Comparison of ENCODE assay signal across 20 mouse cellular contexts in the genomic region with DNA sequence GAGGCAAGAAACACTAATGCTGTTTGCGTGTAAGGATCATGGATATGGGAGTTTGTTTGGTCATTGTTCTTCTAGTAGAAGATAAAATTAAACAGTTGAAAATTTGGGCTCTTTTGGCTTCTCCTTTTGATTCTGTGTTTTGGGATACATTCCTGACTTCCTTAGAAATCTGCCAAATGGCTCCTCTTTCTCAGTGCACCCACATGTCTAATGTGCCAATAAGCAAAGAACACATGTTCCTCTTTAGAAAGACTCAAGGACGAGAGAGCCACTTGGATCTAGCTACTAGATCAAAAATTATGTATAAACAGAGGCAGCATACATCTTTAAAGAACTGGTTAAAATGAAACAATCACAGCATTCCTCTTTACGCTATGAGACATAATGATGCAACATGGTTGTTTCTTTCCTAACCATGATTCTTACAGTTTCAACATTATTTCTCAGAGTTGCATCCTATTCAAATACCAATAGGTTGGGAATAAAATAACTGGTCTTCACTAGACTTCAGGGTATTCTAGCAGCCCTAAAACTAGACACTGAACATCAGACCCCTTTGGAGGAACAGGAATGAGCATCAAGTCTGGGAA. TPM values are rescaled to one million over a fixed set of nuclear protein-coding genes. Genes with fewer than 3 reads are reported as not detected.
"Had no signal": no experiment of that assay in that cellular context is flagged by ENCODE, and none has a peak within 500 bp of the region (broad histone marks: within the 10 kb centered on the region; RNA-seq: fewer than 3 reads in every experiment).

No protein-coding gene starts in this region.

- DNase-seq: liver, postnatal 0 days; lung, embryonic 14.5 days; lung, postnatal 14 days; lung, postnatal 36 days; midbrain, embryonic 14.5 days; retina, postnatal 1 day; right cerebral cortex, adult 18-20 months; right cerebral cortex, postnatal 25 days; right cerebral cortex, postnatal 4 days; spleen, adult 18-20 months; thymus, adult 2 months; thymus, postnatal 25 days; thymus, postnatal 4 days had no signal

- H3K9ac ChIP-seq: liver, embryonic 15.5 days; liver, postnatal 0 days; lung, embryonic 14.5 days; midbrain, embryonic 12.5 days; neural tube, embryonic 12.5 days had no signal

- H3K4me1 ChIP-seq: liver, embryonic 15.5 days; midbrain, embryonic 10.5 days; midbrain, embryonic 12.5 days; neural tube, embryonic 12.5 days had no signal

- H3K4me3 ChIP-seq: liver, embryonic 15.5 days; midbrain, embryonic 10.5 days; midbrain, embryonic 12.5 days; neural tube, embryonic 12.5 days had no signal

- H3K36me3 ChIP-seq: liver, embryonic 15.5 days; midbrain, embryonic 10.5 days; midbrain, embryonic 12.5 days; neural tube, embryonic 12.5 days had no signal

- H3K27me3 ChIP-seq: liver, embryonic 15.5 days; midbrain, embryonic 12.5 days; neural tube, embryonic 12.5 days had no signal

- H3K27ac ChIP-seq: liver, embryonic 15.5 days; macrophage; midbrain, embryonic 10.5 days; midbrain, embryonic 12.5 days; neural tube, embryonic 12.5 days had no signal

- H3K4me2 ChIP-seq: liver, embryonic 15.5 days; lung, embryonic 14.5 days; midbrain, embryonic 12.5 days; neural tube, embryonic 12.5 days had no signal

- H3K9me3 ChIP-seq: liver, embryonic 15.5 days; midbrain, embryonic 10.5 days; midbrain, embryonic 12.5 days; neural tube, embryonic 12.5 days had no signal

- ATAC-seq: liver, postnatal 0 days; midbrain, embryonic 16.5 days had no signal

RNA-seq across cellular contexts. Expression of gene Tmem100, which starts 50.6 kb away (rescaled TPM):
- total RNA-seq: megakaryocyte-erythroid progenitor cell, adult 5-6 weeks had no signal
- polyA plus RNA-seq: macrophage had no signal
